Comparison of ENCODE assay signal across 8 mouse cellular contexts in genomic region chr13:59675151-59676011, GRCm38 (mm10). TPM values are rescaled to one million over a fixed set of nuclear protein-coding genes. Genes with fewer than 3 reads are reported as not detected.
A peak's percentile ranks its signal among the peaks of the same experiment; 100 is the strongest.
DNase-seq lines count a peak whose midpoint lies in the region; ATAC-seq lines count a peak whose summit lies in the region.

Golm1 (minus strand) TSS chr13:59675811.

- no peaks in the 10 kb centered on the region for H3K27me3 ChIP-seq in intestine, embryonic 16.5 days (replicated peaks; ENCODE audit: control insufficient read depth, insufficient read depth, low read length)
- H3K27me3 ChIP-seq in limb, embryonic 10.5 days (ENCODE audit: low read depth, poor library complexity, severe bottlenecking): no peaks in the 10 kb centered on the region
- no peaks in the 10 kb centered on the region for H3K27me3 ChIP-seq in midbrain, embryonic 10.5 days (ENCODE audit: low read depth, poor library complexity, severe bottlenecking)

- no peaks in the 10 kb centered on the region for H3K36me3 ChIP-seq in intestine, embryonic 16.5 days (ENCODE audit: control insufficient read depth, insufficient read depth, low read length)
- peaks cover 7% of the 10 kb centered on the region; the same call in 1 of the 2 replicates for H3K36me3 ChIP-seq in limb, embryonic 10.5 days
- peaks cover 18% of the 10 kb centered on the region for H3K36me3 ChIP-seq in midbrain, embryonic 10.5 days

- peak within 1 kb of the TSS; percentile 84 for H3K4me3 ChIP-seq in intestine, embryonic 16.5 days (ENCODE audit: low read length)
- peak within 1 kb of the TSS; percentile 87 for H3K4me3 ChIP-seq in limb, embryonic 10.5 days
- peak within 1 kb of the TSS; percentile 82 for H3K4me3 ChIP-seq in midbrain, embryonic 10.5 days

- peak; percentile 25 to 56 for DNase-seq in urinary bladder, adult 18-20 months (ENCODE audit: low spot score in 2 of 2)
- DNase-seq in urinary bladder, postnatal 10 days (ENCODE audit: low spot score): no peak
- peak; percentile 87 for DNase-seq in embryo, embryonic 10.5 days (ENCODE audit: low spot score)
- peak; percentile 82 for DNase-seq in limb, embryonic 10.5 days (ENCODE audit: low spot score)
- peak; percentile 85 for DNase-seq in midbrain, embryonic 10.5 days (ENCODE audit: low spot score)
- DNase-seq in right cerebral cortex, postnatal 4 days: peak; percentile 50

- peak; percentile 57 for ATAC-seq in granulocyte monocyte progenitor cell, adult 5-6 weeks (replicated peaks; ENCODE audit: poor library complexity, severe bottlenecking)
- ATAC-seq in intestine, embryonic 16.5 days: peak; percentile 92

- peak within 1 kb of the TSS; percentile 78 for H3K27ac ChIP-seq in intestine, embryonic 16.5 days (ENCODE audit: low read length)
- peak within 1 kb of the TSS; percentile 96 for H3K27ac ChIP-seq in limb, embryonic 10.5 days
- H3K27ac ChIP-seq in midbrain, embryonic 10.5 days (replicated peaks): peak within 1 kb of the TSS; percentile 97

- WGBS in intestine, embryonic 16.5 days: under 1% methylated on average over 27 of the region's 61 CpGs
- WGBS in limb, embryonic 10.5 days: under 1% methylated on average over 55 of the region's 61 CpGs
- WGBS in midbrain, embryonic 10.5 days: under 1% methylated on average over 61 of the region's 61 CpGs

- peak within 1 kb of the TSS; percentile 78 for H3K4me2 ChIP-seq in intestine, embryonic 16.5 days (ENCODE audit: low read depth, low read length)

- H3K4me1 ChIP-seq in intestine, embryonic 16.5 days (ENCODE audit: control insufficient read depth, insufficient read depth, low read length): peaks cover 13% of the 10 kb centered on the region
- H3K4me1 ChIP-seq in limb, embryonic 10.5 days: peaks cover 36% of the 10 kb centered on the region
- H3K4me1 ChIP-seq in midbrain, embryonic 10.5 days: peaks cover 42% of the 10 kb centered on the region

- peak within 1 kb of the TSS; percentile 84 for H3K9ac ChIP-seq in intestine, embryonic 16.5 days (ENCODE audit: low read depth, low read length)

- no peaks in the 10 kb centered on the region for H3K9me3 ChIP-seq in intestine, embryonic 16.5 days (ENCODE audit: control insufficient read depth, low read length)
- H3K9me3 ChIP-seq in limb, embryonic 10.5 days (replicated peaks): no peaks in the 10 kb centered on the region
- H3K9me3 ChIP-seq in midbrain, embryonic 10.5 days (replicated peaks): no peaks in the 10 kb centered on the region

RNA-seq across cellular contexts. Expression of gene Golm1, which starts in this region (rescaled TPM):
- total RNA-seq in granulocyte monocyte progenitor cell, adult 5-6 weeks (2014; fragmentation: Nextera tagmentation): 7.2 and 11.5 TPM in 2 replicates
- total RNA-seq in granulocyte monocyte progenitor cell, adult 5-6 weeks (2017): 12.4 and 16.0 TPM in 2 replicates
- polyA plus RNA-seq in intestine, embryonic 16.5 days (2015; fragmentation: Nextera tagmentation; extraction: Ambion mirVana): 85.4 and 90.4 TPM in 2 replicates
- 78.4 and 80.2 TPM in 2 replicates for polyA plus RNA-seq in limb, embryonic 10.5 days (2016; fragmentation: Nextera tagmentation; extraction: Ambion mirVana)
- 181 and 187 TPM in 2 replicates for polyA plus RNA-seq in midbrain, embryonic 10.5 days (2016; fragmentation: Nextera tagmentation; extraction: Ambion mirVana)
